Mouse (Mus musculus) heart, embryonic 10.5 days (tissue): ENCODE data around the gene Olfr891. TPM values are rescaled to one million over a fixed set of nuclear protein-coding genes. Genes with fewer than 3 reads are reported as not detected.
"Not testable (repeated sequence)": the region's sequence is repeated elsewhere in the genome, so short reads cannot be mapped to it uniquely, and the experiment has no call there.

Source experiments
- DNase-seq: peaks from one replicate; pipeline ENCODE4 v3.0.0-alpha.2; 2017; ENCODE audit warnings: low spot score
- H3K27ac ChIP-seq: fragments of 300-500 bp; sonication (generic); 2 replicates; pipeline ENCODE4 v1.5.1; 2016; ENCODE audit warnings: mild to moderate bottlenecking
- H3K27me3 ChIP-seq: fragments of 300-500 bp; sonication (generic); 2 replicates; pipeline ENCODE4 v1.6.1; 2016; ENCODE audit warnings: mild to moderate bottlenecking; ENCODE audit not compliant: poor library complexity, insufficient read depth, severe bottlenecking
- H3K36me3 ChIP-seq: fragments of 300-500 bp; sonication (generic); 2 replicates; pipeline ENCODE4 v1.6.1; 2016; ENCODE audit warnings: mild to moderate bottlenecking, moderate library complexity
- H3K4me1 ChIP-seq: fragments of 300-500 bp; sonication (generic); 2 replicates; pipeline ENCODE4 v1.6.1; 2016; ENCODE audit warnings: mild to moderate bottlenecking
- H3K4me3 ChIP-seq: fragments of 300-500 bp; sonication (generic); 2 replicates; pipeline ENCODE4 v1.5.1; 2016; ENCODE audit warnings: mild to moderate bottlenecking, moderate library complexity
- H3K9me3 ChIP-seq: fragments of 300-500 bp; sonication (generic); 2 replicates; pipeline ENCODE4 v1.6.1; 2016; ENCODE audit warnings: mild to moderate bottlenecking, moderate library complexity
- WGBS: fragments of 180-500 bp; shearing (Covaris S2); methylation state at CpG from one replicate; pipeline ENCODE4 v1.1.7; 2016; 5-methylcytosine and 5-hydroxymethylcytosine counted together
- polyA plus RNA-seq: library from polyadenylated mRNA; unstranded; fragments of >200 nt; fragmentation: Nextera tagmentation; extraction: Ambion mirVana; gene quantifications from 2 replicates; pipeline ENCODE4 v1.2.1, GENCODE M21; 2016

Gene Olfr891
- polyA plus RNA-seq: not detected in 2 replicates

- WGBS: 80% methylated on average over 1 of the region's 1 CpGs
- H3K4me1 ChIP-seq: no peaks in the 10 kb centered on the region
- no peak within 1 kb of the TSS for H3K4me3 ChIP-seq
- H3K9me3 ChIP-seq: peaks cover 9% of the 10 kb centered on the region
- H3K27ac ChIP-seq: no peak within 1 kb of the TSS
- no peaks in the 10 kb centered on the region for H3K36me3 ChIP-seq
- H3K27me3 ChIP-seq: no peaks in the 10 kb centered on the region
- no peak for DNase-seq
Measured at GRCm38 (mm10) chr9:38180721-38181120, at the start of gene Olfr891. Gene Olfr891 (minus strand): TSS chr9:38180821.

GRCm38 (mm10) chr9:38217755-38218154 lies 37.1 kb upstream of the Olfr891 start, which contains the start of gene Olfr894:
Gene Olfr894 (plus strand): TSS chr9:38218055.
- Histone ChIP-seq H3K4me1 (no peaks in the 10 kb centered on the region), H3K4me3 (no peak within 1 kb of the TSS), H3K9me3 (no peaks in the 10 kb centered on the region), H3K27ac (no peak within 1 kb of the TSS), H3K27me3 (no peaks in the 10 kb centered on the region), H3K36me3 (no peaks in the 10 kb centered on the region)
- DNase-seq: no peak

GRCm38 (mm10) chr9:38208065-38208464 lies 27.4 kb upstream of the Olfr891 start, which contains the start of gene Olfr893:
Gene Olfr893 (plus strand): TSS chr9:38208365.
- no peaks in the 10 kb centered on the region for H3K27me3 ChIP-seq
- 83% methylated on average over 3 of the region's 3 CpGs for WGBS
- H3K27ac ChIP-seq: no peak within 1 kb of the TSS
- H3K9me3 ChIP-seq: no peaks in the 10 kb centered on the region
- no peaks in the 10 kb centered on the region for H3K4me1 ChIP-seq
- H3K4me3 ChIP-seq: no peak within 1 kb of the TSS
- H3K36me3 ChIP-seq: no peaks in the 10 kb centered on the region
- DNase-seq: no peak

GRCm38 (mm10) chr9:38168341-38168740 lies 12.3 kb downstream of the Olfr891 start:
- not testable (repeated sequence) for H3K27ac ChIP-seq, H3K9me3 ChIP-seq, H3K4me3 ChIP-seq, H3K36me3 ChIP-seq, H3K27me3 ChIP-seq, DNase-seq, H3K4me1 ChIP-seq
- WGBS: 49% methylated on average over 2 of the region's 2 CpGs

GRCm38 (mm10) chr9:38142217-38142616 lies 38.4 kb downstream of the Olfr891 start, which contains the start of gene Olfr890:
Gene Olfr890 (plus strand): TSS chr9:38142517.
- no peaks in the 10 kb centered on the region for H3K9me3 ChIP-seq
- no peak for DNase-seq
- H3K27ac ChIP-seq: no peak within 1 kb of the TSS
- no peaks in the 10 kb centered on the region for H3K36me3 ChIP-seq
- H3K4me3 ChIP-seq: no peak within 1 kb of the TSS
- H3K27me3 ChIP-seq: no peaks in the 10 kb centered on the region
- H3K4me1 ChIP-seq: no peaks in the 10 kb centered on the region

Other genes with a start within 250 kb of the Olfr891 start
- not detected in 2 replicates for gene Olfr881, start 189.0 kb downstream of the Olfr891 start, polyA plus RNA-seq
- not detected in 2 replicates for gene Olfr883, start 155.0 kb downstream of the Olfr891 start, polyA plus RNA-seq
- gene Olfr884, start 134.3 kb downstream of the Olfr891 start, polyA plus RNA-seq: not detected in 2 replicates
- not detected in 2 replicates for gene Olfr885, start 119.5 kb downstream of the Olfr891 start, polyA plus RNA-seq
- not detected in 2 replicates for gene Olfr887, start 96.7 kb downstream of the Olfr891 start, polyA plus RNA-seq
- not detected in 2 replicates for gene Olfr888, start 72.7 kb downstream of the Olfr891 start, polyA plus RNA-seq
- gene Olfr889, start 65.6 kb downstream of the Olfr891 start, polyA plus RNA-seq: 0.05 and 0.19 TPM in 2 replicates
- not detected in 2 replicates for gene Olfr890, start 38.3 kb downstream of the Olfr891 start, polyA plus RNA-seq
- not detected in 2 replicates for gene Olfr893, start 27.5 kb upstream of the Olfr891 start, polyA plus RNA-seq
- gene Olfr894, start 37.2 kb upstream of the Olfr891 start, polyA plus RNA-seq: not detected in 2 replicates
- not detected in 2 replicates for gene Olfr143, start 72.0 kb upstream of the Olfr891 start, polyA plus RNA-seq
- gene Olfr895, start 87.0 kb upstream of the Olfr891 start, polyA plus RNA-seq: not detected in 2 replicates
- gene Olfr896-ps1, start 110.3 kb upstream of the Olfr891 start, polyA plus RNA-seq: not detected in 2 replicates
- gene Olfr25, start 148.2 kb upstream of the Olfr891 start, polyA plus RNA-seq: not detected in 2 replicates
- gene Olfr898, start 167.6 kb upstream of the Olfr891 start, polyA plus RNA-seq: not detected in 2 replicates
- not detected in 2 replicates for gene Olfr250, start 186.1 kb upstream of the Olfr891 start, polyA plus RNA-seq
- gene Olfr251, start 196.3 kb upstream of the Olfr891 start, polyA plus RNA-seq: not detected in 2 replicates
- gene Olfr147, start 220.9 kb upstream of the Olfr891 start, polyA plus RNA-seq: not detected in 2 replicates
- gene Olfr901, start 248.6 kb upstream of the Olfr891 start, polyA plus RNA-seq: not detected in 2 replicates